Mouse (Mus musculus) liver, embryonic 16.5 days (tissue): ENCODE results near the gene Rnf220. TPM values are rescaled to one million over a fixed set of nuclear protein-coding genes. Genes with fewer than 3 reads are reported as not detected.

ENCODE experiments used
- ATAC-seq: fragments of 200-750 bp; cut with Nextera tagmentation; 2 replicates; pipeline ENCODE4 v1.8.0; 2017; ENCODE audit warnings: low read depth, mild to moderate bottlenecking, moderate number of reproducible peaks, moderate library complexity
- H3K27ac ChIP-seq: fragments of 300-500 bp; sonication (generic); 2 replicates; pipeline ENCODE4 v1.5.1; 2014; ENCODE audit warnings: mild to moderate bottlenecking, low read length
- H3K27me3 ChIP-seq: fragments of 300-500 bp; sonication (generic); 2 replicates; pipeline ENCODE4 v1.6.1; 2014; ENCODE audit warnings: low read depth, low read length, mixed read lengths; ENCODE audit not compliant: control insufficient read depth, insufficient read depth
- H3K36me3 ChIP-seq: fragments of 300-500 bp; sonication (generic); 2 replicates; pipeline ENCODE4 v1.6.1; 2014; ENCODE audit warnings: mild to moderate bottlenecking; ENCODE audit not compliant: control insufficient read depth, insufficient read depth
- H3K4me1 ChIP-seq: fragments of 300-500 bp; sonication (generic); 2 replicates; pipeline ENCODE4 v1.6.1; 2014; ENCODE audit warnings: low read depth, low read length, mixed read lengths; ENCODE audit not compliant: control insufficient read depth
- H3K4me2 ChIP-seq: fragments of 300-500 bp; sonication (generic); 2 replicates; pipeline ENCODE4 v1.6.1; 2014; ENCODE audit warnings: low read depth, low read length, mixed read lengths
- H3K4me3 ChIP-seq: fragments of 300-500 bp; sonication (generic); 2 replicates; pipeline ENCODE4 v1.5.1; 2014; ENCODE audit warnings: low read depth, mild to moderate bottlenecking, low read length
- H3K9ac ChIP-seq: fragments of 300-500 bp; sonication (generic); 2 replicates; pipeline ENCODE4 v1.6.1; 2014; ENCODE audit warnings: low read depth, low read length
- H3K9me3 ChIP-seq: fragments of 300-500 bp; sonication (generic); replicated peaks from 2 replicates; pipeline ENCODE4 v1.6.1; 2016; ENCODE audit warnings: low read length; ENCODE audit not compliant: control insufficient read depth
- WGBS: fragments of 180-500 bp; shearing (Covaris S2); extraction: QIAGEN DNeasy Blood & Tissue Kit; methylation state at CpG from one replicate; pipeline ENCODE4 v1.1.7; 2014; ENCODE audit not compliant: insufficient replicate concordance; 5-methylcytosine and 5-hydroxymethylcytosine counted together
- polyA plus RNA-seq: library from polyadenylated mRNA; unstranded; fragments of >200 nt; fragmentation: Nextera tagmentation; extraction: Ambion mirVana; gene quantifications from 2 replicates; pipeline ENCODE4 v1.2.1, GENCODE M21; 2015

The Rnf220 gene
- polyA plus RNA-seq, 1 experiment from 2014 or later = 21.5 TPM

DNA sequence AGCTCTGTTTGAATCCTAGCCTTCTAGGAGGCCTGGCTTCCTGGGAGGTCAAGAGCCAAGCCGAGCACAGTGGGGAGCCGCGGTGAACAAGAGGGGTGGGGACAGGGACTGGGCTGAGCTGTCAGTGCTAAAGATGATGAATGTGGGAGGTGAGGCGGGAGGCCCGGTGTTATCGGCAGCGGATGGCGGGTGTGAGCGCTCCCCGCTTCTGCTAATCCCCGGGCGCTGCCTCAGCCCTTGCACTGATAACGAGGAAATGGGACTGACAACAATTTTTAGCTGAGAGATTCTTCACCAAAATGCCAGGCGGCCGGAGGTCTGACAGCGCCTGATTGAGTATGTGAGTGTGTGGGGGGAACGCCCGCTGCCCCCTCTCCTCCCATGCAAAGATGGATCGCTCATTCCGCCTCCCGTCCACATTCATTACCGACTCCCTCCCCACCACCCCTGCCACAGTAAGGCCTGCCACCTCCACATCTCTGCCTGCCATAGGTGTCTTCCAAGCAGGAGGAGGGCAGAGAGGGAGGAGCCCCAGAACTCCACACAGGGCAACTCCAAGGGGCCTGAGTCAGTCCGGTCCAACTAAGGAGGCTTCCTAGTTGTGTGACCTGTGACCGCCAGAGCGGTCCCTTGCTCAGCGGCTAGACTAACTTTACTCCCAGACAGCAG is 184.3 kb downstream of the Rnf220 start:
- H3K27ac ChIP-seq = peak overlapping the region; percentile 97
- H3K9me3 ChIP-seq = no peaks in the 10 kb centered on the region; the same call in 1 of the 2 replicates
- WGBS = 11% methylated on average over 26 of the region's 26 CpGs
- H3K27me3 ChIP-seq = peaks cover 20% of the 10 kb centered on the region
- H3K4me3 ChIP-seq = peak overlapping the region; percentile 61
- ATAC-seq = peak; percentile 98
- peak overlapping the region; percentile 59 for H3K9ac ChIP-seq
- H3K36me3 ChIP-seq = no peaks in the 10 kb centered on the region
- peak overlapping the region; percentile 64 for H3K4me2 ChIP-seq
- peaks cover 30% of the 10 kb centered on the region for H3K4me1 ChIP-seq

DNA sequence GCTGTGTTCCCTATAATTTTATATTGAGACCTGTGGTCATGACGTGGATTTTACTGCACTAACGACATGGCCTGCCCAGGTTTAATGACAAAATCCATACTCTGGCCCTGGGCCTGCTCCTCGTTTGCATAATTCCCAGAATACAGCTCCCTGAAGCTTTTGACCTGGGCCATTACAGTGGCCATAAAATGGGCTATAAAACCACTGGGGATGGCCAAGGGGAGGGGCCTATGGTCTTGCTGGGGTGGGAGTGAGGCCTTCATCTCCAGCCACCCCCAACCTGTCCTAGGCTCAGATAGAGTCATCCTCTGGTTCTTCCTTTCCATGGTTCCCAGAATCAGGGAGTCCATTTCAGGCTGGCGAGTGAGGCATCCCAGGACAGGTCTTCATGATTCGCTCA is 185.0 kb downstream of the Rnf220 start:
- H3K9me3 ChIP-seq = no peaks in the 10 kb centered on the region; the same call in 1 of the 2 replicates
- peak overlapping the region; percentile 59 for H3K9ac ChIP-seq
- H3K27ac ChIP-seq = peak overlapping the region; percentile 97
- ATAC-seq = no peak
- H3K4me2 ChIP-seq = peak overlapping the region; percentile 64
- H3K27me3 ChIP-seq = peaks cover 13% of the 10 kb centered on the region
- 48% methylated on average over 5 of the region's 5 CpGs for whole genome bisulfite sequencing
- peak overlapping the region; percentile 61 for H3K4me3 ChIP-seq
- no peaks in the 10 kb centered on the region for H3K36me3 ChIP-seq
- H3K4me1 ChIP-seq = peaks cover 30% of the 10 kb centered on the region

DNA sequence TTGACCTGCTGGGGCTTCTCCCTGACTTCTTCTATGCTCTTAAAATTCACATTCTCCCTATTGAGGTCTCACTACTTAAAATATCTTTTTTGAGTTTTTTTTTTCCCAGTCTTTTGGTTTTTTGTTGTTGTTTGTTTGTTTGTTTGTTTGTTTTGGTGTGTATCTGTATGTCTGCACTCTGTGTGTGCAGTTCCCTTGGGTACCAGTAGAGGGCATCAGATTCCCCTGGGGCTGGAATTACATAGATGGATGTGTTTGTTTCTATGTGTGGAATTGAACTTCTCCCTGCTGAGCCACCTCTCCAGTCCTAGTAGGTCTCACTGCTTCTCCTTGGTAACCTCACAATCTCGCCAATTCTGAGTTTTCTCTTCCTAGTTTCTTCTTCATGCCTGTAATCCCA is 187.4 kb downstream of the Rnf220 start:
- Histone ChIP-seq H3K4me3 (no peak overlapping the region), H3K9ac (no peak overlapping the region), H3K9me3 (no peaks in the 10 kb centered on the region; the same call in 1 of the 2 replicates), H3K27me3 (peaks cover 16% of the 10 kb centered on the region), H3K4me2 (no peak overlapping the region), H3K36me3 (no peaks in the 10 kb centered on the region), H3K4me1 (peaks cover 30% of the 10 kb centered on the region), H3K27ac (no peak overlapping the region)
- WGBS = 74% methylated on average over 1 of the region's 1 CpGs
- ATAC-seq = no peak

DNA sequence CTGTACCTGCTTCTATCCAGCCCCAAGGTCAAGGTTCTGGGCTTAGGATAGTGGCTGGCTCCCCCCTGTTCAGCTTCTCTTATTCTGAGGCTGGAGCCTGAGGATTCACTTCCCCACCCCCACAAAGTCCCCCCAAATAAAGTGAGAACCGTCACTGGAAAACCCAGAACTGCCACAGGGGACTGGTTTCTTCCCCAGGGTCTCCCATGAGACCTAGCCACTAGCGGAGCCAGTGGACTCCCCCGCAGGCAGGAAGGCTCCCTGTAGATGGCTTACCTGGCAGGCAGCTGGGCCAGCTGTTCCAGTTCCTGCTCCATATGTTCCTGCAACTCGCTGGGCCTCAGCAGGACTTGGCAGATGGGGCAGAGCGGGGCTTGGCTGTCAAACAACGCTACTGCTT is 189.6 kb downstream of the Rnf220 start:
- Histone ChIP-seq H3K4me1 (peaks cover 18% of the 10 kb centered on the region), H3K9ac (no peak overlapping the region), H3K27me3 (peaks cover 36% of the 10 kb centered on the region), H3K9me3 (no peaks in the 10 kb centered on the region; the same call in 1 of the 2 replicates), H3K27ac (no peak overlapping the region), H3K4me2 (no peak overlapping the region), H3K4me3 (no peak overlapping the region), H3K36me3 (no peaks in the 10 kb centered on the region)
- WGBS = 67% methylated on average over 6 of the region's 6 CpGs
- no peak for ATAC-seq

DNA sequence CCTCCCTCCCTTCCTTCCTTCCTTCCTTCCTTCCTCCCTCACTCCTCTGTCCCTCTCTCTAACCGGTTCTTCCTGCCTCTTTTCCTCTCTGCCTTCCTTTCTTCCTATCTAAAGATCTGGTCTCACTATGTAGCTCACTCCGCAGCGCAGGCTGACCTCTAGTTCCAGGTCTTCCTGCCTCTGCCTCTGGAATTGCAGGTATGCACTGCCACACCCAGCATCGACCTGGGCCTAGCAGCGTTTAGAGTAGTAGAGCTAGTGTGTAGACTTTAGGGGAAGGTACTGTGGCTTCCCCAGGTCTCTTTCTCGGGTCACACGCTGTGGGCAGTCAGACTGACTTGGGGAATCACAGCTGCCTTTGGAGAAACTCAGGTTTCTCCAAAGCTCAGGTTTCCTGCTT is 191.4 kb downstream of the Rnf220 start:
- no peak overlapping the region for H3K4me3 ChIP-seq
- no peaks in the 10 kb centered on the region; the same call in 1 of the 2 replicates for H3K4me1 ChIP-seq
- no peaks in the 10 kb centered on the region for H3K36me3 ChIP-seq
- no peak overlapping the region for H3K27ac ChIP-seq
- WGBS = 62% methylated on average over 6 of the region's 7 CpGs
- no peak for ATAC-seq
- no peak overlapping the region for H3K4me2 ChIP-seq
- H3K9me3 ChIP-seq = no peaks in the 10 kb centered on the region; the same call in 1 of the 2 replicates
- no peak overlapping the region for H3K9ac ChIP-seq
- peaks cover 43% of the 10 kb centered on the region for H3K27me3 ChIP-seq

DNA sequence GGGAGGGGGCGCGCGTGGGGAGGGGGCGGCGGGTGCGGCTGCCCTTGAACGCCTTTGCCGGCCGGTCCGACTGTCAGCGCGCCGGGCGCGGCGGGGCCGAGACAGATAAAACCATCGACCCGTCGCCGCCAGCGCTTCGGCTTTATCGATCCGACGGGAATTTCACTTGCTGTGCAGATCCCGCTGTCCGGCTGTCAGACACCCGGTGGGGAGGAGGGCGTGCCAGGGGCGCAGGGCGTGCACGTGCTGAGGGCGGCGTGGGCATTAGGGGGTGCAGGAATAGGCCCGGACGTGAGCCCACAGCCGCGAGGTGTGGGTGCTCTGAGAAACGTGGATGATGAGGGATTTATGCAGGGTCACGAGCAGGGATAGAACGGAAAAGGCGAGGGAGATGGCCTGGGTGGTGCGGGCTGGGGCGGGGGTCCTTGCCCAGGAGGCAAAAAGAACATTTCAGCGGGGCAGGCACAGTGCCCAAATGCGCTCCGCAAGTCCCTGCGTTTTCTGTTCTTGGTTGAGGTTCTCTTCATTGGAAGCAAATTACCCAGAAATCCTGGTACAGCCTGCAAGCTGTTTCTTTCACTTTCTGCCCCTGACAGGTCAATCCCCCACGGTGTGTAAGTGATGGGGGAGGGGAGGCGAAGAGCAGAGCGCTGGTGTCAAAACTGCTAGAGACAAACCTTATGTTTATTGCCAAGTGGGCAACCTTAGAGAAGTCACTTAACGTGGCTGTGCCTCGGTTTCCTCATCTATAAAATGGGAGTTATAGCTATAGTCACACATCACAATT is 192.4 kb downstream of the Rnf220 start:
- Histone ChIP-seq H3K4me2 (peak overlapping the region; percentile 48), H3K27ac (no peak overlapping the region), H3K4me1 (no peaks in the 10 kb centered on the region; the same call in 1 of the 2 replicates), H3K9me3 (no peaks in the 10 kb centered on the region; the same call in 1 of the 2 replicates), H3K9ac (no peak overlapping the region), H3K4me3 (peak overlapping the region; percentile 44), H3K36me3 (no peaks in the 10 kb centered on the region), H3K27me3 (peaks cover 43% of the 10 kb centered on the region)
- 39% methylated on average over 54 of the region's 54 CpGs for WGBS
- 0 out of 2 replicates have a peak, but pooled peaks have one; percentile 24 for ATAC-seq

DNA sequence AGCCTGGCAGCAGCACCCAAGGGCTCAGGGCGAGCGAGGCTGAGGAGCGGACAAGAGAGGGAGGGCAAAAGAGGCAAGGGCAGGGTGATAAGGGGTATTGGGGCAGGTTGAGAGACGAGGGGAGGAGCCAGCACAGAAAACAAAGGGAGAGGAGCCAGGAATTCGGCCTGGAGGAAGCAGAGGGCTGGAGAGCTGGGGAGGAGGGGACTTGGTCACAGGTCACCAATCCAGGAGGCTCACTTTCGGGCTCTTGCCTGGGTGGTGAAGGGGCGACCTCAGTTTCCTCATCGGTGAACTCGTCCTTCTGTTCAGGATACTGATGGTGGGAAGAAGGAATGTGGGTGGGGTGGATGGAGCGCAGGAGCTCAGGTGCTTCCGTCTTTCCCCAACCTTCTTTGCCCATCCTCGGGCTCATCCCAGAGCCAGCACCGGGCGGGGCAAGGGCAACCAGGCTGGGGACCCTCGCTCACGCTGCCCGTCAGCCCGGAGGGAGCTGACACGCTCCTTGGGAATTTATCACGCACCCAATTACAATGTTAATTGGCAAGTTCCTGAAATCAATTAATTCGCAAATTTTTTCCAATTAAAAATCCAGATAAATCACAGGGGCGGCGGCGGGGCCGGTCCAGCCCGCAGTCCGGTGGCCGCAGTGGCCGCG is 193.1 kb downstream of the Rnf220 start:
- Histone ChIP-seq H3K9me3 (no peaks in the 10 kb centered on the region), H3K4me2 (peak overlapping the region; percentile 48), H3K27me3 (peaks cover 43% of the 10 kb centered on the region), H3K27ac (no peak overlapping the region), H3K36me3 (no peaks in the 10 kb centered on the region), H3K4me1 (no peaks in the 10 kb centered on the region; the same call in 1 of the 2 replicates), H3K9ac (no peak overlapping the region), H3K4me3 (peak overlapping the region; percentile 44)
- 48% methylated on average over 29 of the region's 30 CpGs for WGBS
- no peak for ATAC-seq

DNA sequence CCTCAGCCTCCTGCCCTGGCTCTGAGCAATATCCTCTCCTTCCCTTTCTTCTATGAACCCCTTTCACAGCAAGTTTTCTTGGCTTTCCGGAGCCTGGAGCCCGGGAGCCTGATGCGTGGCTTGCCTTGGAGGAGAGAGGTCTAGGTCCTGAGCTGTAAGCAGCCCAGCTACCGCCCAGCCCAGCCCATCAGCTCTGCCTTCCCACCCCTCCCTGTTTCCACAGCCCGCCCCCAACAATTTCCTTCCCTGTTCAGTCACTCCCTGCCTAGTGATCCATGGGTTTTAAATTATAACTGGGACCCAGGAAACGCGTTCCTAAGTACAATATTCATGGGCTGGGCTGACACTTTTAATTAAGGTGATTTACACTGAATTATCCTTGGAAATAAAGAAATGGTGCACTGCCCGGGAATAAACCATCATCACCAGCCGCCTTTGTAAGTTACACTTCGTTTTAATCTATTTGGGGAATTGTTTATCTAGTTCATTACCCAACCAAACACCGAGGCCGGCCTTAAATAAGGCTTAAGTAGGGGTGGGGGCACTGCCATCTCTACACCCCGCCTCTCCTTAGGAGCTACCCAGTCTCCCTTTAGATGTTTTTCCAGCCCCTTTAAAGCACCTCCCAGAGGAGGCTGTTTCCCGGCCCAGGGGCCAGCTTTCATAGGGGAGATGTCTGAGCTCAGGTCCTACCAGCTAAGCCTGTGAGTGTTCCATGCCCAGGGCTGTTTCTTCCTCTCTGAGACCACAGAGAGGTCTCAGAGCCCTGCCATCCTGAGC is 194.6 kb downstream of the Rnf220 start:
- Histone ChIP-seq H3K4me2 (no peak overlapping the region), H3K36me3 (no peaks in the 10 kb centered on the region), H3K9me3 (no peaks in the 10 kb centered on the region), H3K27ac (no peak overlapping the region), H3K4me1 (no peaks in the 10 kb centered on the region; the same call in 1 of the 2 replicates), H3K4me3 (no peak overlapping the region), H3K27me3 (peaks cover 43% of the 10 kb centered on the region), H3K9ac (no peak overlapping the region)
- no peak for ATAC-seq
- WGBS = 46% methylated on average over 14 of the region's 14 CpGs
